Mouse (Mus musculus) hindbrain, postnatal 0 days (tissue): ENCODE results near the gene Gm4756. TPM values are rescaled to one million over a fixed set of nuclear protein-coding genes. Genes with fewer than 3 reads are reported as not detected.
A peak's percentile ranks its signal among the peaks of the same experiment; 100 is the strongest.
"Not testable (repeated sequence)": the region's sequence is repeated elsewhere in the genome, so short reads cannot be mapped to it uniquely, and the experiment has no call there.

Experiments used
- ATAC-seq: fragments of 200-750 bp; cut with Nextera tagmentation; 2 replicates; pipeline ENCODE4 v1.8.0; 2017; ENCODE audit warnings: mild to moderate bottlenecking, moderate TSS enrichment, moderate library complexity
- DNase-seq: peaks from one replicate; pipeline ENCODE4 v3.0.0-alpha.2; 2015; ENCODE audit warnings: low spot score
- H3K27ac ChIP-seq: fragments of 300-500 bp; sonication (generic); 2 replicates; pipeline ENCODE4 v1.5.1; 2014; ENCODE audit warnings: mild to moderate bottlenecking
- H3K27me3 ChIP-seq: fragments of 300-500 bp; sonication (generic); 2 replicates; pipeline ENCODE4 v1.6.1; 2014; ENCODE audit warnings: low read length, mixed read lengths; ENCODE audit not compliant: insufficient read depth
- H3K36me3 ChIP-seq: fragments of 300-500 bp; sonication (generic); 2 replicates; pipeline ENCODE4 v1.6.1; 2014; ENCODE audit warnings: low read length, mixed read lengths; ENCODE audit not compliant: insufficient read depth
- H3K4me1 ChIP-seq: fragments of 300-500 bp; sonication (generic); 2 replicates; pipeline ENCODE4 v1.6.1; 2014; ENCODE audit warnings: antibody characterized with exemption, low read length, mixed read lengths; ENCODE audit not compliant: insufficient read depth
- H3K4me2 ChIP-seq: fragments of 300-500 bp; sonication (generic); 2 replicates; pipeline ENCODE4 v1.6.1; 2014; ENCODE audit warnings: low read depth, mild to moderate bottlenecking, low read length, moderate library complexity, mixed read lengths
- H3K4me3 ChIP-seq: fragments of 300-500 bp; sonication (generic); 2 replicates; pipeline ENCODE4 v1.5.1; 2014; ENCODE audit warnings: low read length
- H3K9ac ChIP-seq: fragments of 300-500 bp; sonication (generic); replicated peaks from 2 replicates; pipeline ENCODE4 v1.6.1; 2014; ENCODE audit warnings: mild to moderate bottlenecking, low read length, moderate library complexity, mixed read lengths
- H3K9me3 ChIP-seq: fragments of 300-500 bp; sonication (generic); 2 replicates; pipeline ENCODE4 v1.6.1; 2016; ENCODE audit warnings: low read length, mixed read lengths
- CTCF ChIP-seq: IDR thresholded peaks from 2 replicates; pipeline ENCODE4 v1.5.1; 2016; ENCODE audit warnings: antibody characterized with exemption, control low read depth, low read depth
- WGBS: fragments of 180-500 bp; shearing (Covaris S2); extraction: QIAGEN DNeasy Blood & Tissue Kit; methylation state at CpG from one replicate; pipeline ENCODE4 v1.1.7; 2014; 5-methylcytosine and 5-hydroxymethylcytosine counted together
- polyA plus RNA-seq: library from polyadenylated mRNA; unstranded; fragments of >200 nt; fragmentation: Nextera tagmentation; extraction: Ambion mirVana; gene quantifications from 2 replicates; pipeline ENCODE4 v1.2.1, GENCODE M21; 2015
- total RNA-seq: library from RNA; depleted of rRNA; stranded (reverse); fragments of >200 nt; gene quantifications from 2 replicates; pipeline ENCODE4 v1.2.3, GENCODE M21; 2014; rRNA removed

The Gm4756 gene
- not detected in 2 replicates for total RNA-seq
- not detected in 2 replicates for polyA plus RNA-seq

DNA sequence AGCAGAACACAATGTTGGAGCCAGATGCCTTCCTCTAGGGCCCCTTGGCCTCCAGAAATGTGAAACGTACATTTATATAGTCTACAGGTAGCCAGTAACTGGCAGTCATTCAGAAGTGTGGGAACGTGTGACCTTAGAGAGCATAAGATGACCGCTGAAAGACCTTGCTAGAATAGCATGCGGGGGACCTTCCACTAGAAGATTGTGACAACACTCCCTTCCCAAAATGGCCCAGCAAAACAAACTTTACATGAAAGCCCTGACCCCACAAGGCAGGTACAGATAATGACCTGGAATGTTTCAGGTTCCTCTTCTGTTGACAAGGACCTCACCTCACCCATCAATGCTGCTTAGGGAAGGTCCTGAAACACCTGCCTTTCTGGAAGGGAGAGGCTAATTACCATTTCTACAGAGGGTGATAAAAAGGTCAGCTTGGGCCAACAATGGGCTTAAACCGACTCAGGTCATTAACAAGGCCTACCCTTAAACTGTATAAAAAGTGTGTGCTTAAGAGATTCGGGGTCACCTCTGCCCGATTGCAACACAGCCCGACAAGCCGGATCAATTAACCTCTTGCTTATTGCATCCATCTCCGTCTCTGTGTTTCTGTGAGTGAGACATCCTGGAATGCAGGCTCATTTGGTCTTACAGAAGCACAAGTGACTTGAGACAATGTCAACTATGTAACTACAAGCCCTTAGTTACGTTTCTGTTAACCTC is at the start of gene Gm4756:
Gene Gm4756, minus strand, starts transcription at position 51 of the 720 bp plus-strand sequence.
- no peaks in the 10 kb centered on the region for H3K27me3 ChIP-seq
- DNase-seq (no peak), ATAC-seq (no peak)
- H3K4me2 ChIP-seq, result no peak within 1 kb of the TSS
- no peaks in the 10 kb centered on the region for H3K4me1 ChIP-seq
- WGBS, result 85% methylated on average over 11 of the region's 11 CpGs
- TF ChIP-seq CTCF, result no peak
- no peak within 1 kb of the TSS for H3K4me3 ChIP-seq
- no peak within 1 kb of the TSS for H3K27ac ChIP-seq
- no peaks in the 10 kb centered on the region for H3K36me3 ChIP-seq
- no peak within 1 kb of the TSS for H3K9ac ChIP-seq
- H3K9me3 ChIP-seq, result no peaks in the 10 kb centered on the region

GRCm38 (mm10) chr12:72694901-72695463 is 45.5 kb upstream of the Gm4756 start:
- TF ChIP-seq CTCF, result peak; percentile 52
- Histone ChIP-seq H3K9me3 (no peaks in the 10 kb centered on the region), H3K4me2 (peak overlapping the region; percentile 17; the same call in 1 of the 2 replicates), H3K4me1 (no peaks in the 10 kb centered on the region), H3K27ac (no peak overlapping the region), H3K9ac (no peak overlapping the region), H3K4me3 (no peak overlapping the region), H3K36me3 (no peaks in the 10 kb centered on the region), H3K27me3 (no peaks in the 10 kb centered on the region)
- peak; percentile 38 for DNase-seq
- no peak for ATAC-seq
- 48% methylated on average over 9 of the region's 9 CpGs for WGBS

GRCm38 (mm10) chr12:72694438-72694837 is 45.0 kb upstream of the Gm4756 start:
- peak; percentile 28 for DNase-seq
- Histone ChIP-seq H3K36me3 (no peaks in the 10 kb centered on the region), H3K27me3 (no peaks in the 10 kb centered on the region), H3K4me3 (no peak overlapping the region), H3K9me3 (no peaks in the 10 kb centered on the region), H3K4me2 (peak overlapping the region; percentile 29; the same call in 1 of the 2 replicates), H3K27ac (no peak overlapping the region), H3K4me1 (no peaks in the 10 kb centered on the region), H3K9ac (no peak overlapping the region)
- ATAC-seq, result no peak
- 54% methylated on average over 12 of the region's 12 CpGs for WGBS
- no peak for TF ChIP-seq CTCF

DNA sequence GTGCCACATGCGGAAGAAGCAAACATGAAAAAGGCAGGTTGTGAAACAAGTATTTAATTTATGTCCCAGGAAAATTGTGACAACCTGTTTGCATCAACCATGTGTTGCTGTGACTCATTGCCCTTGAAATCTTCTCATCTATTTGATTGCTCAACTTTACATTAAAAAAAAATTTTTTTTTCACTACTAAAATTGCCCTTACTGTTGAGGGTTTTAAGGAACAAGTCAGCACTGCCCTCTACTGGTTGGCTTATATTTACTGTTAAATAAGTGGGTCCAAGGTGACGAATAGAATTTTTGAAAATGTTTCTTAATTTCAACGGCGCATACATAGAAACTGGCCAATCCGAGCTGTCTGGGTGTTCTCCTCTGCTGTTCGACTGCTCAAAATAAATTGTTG is 44.4 kb upstream of the Gm4756 start:
- no peak overlapping the region for H3K9ac ChIP-seq
- ATAC-seq (no peak), DNase-seq (peak; percentile 79)
- H3K9me3 ChIP-seq, result no peaks in the 10 kb centered on the region
- peak; percentile 66 for TF ChIP-seq CTCF
- peak overlapping the region; percentile 29; the same call in 1 of the 2 replicates for H3K4me2 ChIP-seq
- H3K36me3 ChIP-seq, result no peaks in the 10 kb centered on the region
- no peak overlapping the region for H3K27ac ChIP-seq
- H3K27me3 ChIP-seq, result no peaks in the 10 kb centered on the region
- H3K4me1 ChIP-seq, result no peaks in the 10 kb centered on the region
- no peak overlapping the region for H3K4me3 ChIP-seq
- 51% methylated on average over 6 of the region's 6 CpGs for WGBS

- H3K4me2 ChIP-seq, H3K9ac ChIP-seq, H3K27me3 ChIP-seq, H3K4me3 ChIP-seq, H3K9me3 ChIP-seq, H3K27ac ChIP-seq, ATAC-seq, H3K4me1 ChIP-seq, DNase-seq, H3K36me3 ChIP-seq: not testable (repeated sequence)
- 26% methylated on average over 2 of the region's 2 CpGs for WGBS
These were observed 38.8 kb upstream of the Gm4756 start for GRCm38 (mm10) chr12:72688281-72688680.

DNA sequence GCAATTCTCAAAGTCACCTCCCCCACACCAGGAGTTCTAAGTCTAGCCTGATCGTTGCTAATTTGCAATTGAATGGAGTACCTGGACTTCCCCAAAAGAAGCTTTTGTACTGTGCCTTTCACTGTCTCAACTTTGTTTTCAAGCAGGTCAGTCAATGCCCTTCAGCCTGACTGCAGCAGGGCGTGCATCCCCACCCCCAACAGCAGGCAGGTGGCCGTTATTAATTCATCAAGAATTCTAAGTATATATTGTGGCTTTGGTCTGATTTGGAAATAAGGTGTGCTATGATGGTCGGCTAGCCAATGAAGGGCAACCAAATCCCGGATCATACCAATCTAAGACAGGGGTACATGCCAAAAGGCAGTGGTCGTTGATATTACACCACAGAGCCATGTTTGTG is 38.3 kb upstream of the Gm4756 start:
- not testable (repeated sequence) for H3K36me3 ChIP-seq, H3K4me3 ChIP-seq, H3K9ac ChIP-seq, ATAC-seq, H3K4me2 ChIP-seq, H3K27me3 ChIP-seq, H3K27ac ChIP-seq, H3K9me3 ChIP-seq, H3K4me1 ChIP-seq, DNase-seq
- 11% methylated on average over 6 of the region's 6 CpGs for WGBS

- DNase-seq, H3K9ac ChIP-seq, ATAC-seq, H3K4me3 ChIP-seq, H3K4me2 ChIP-seq, H3K27ac ChIP-seq, H3K36me3 ChIP-seq, H3K27me3 ChIP-seq, H3K9me3 ChIP-seq, H3K4me1 ChIP-seq: not testable (repeated sequence)
- 84% methylated on average over 4 of the region's 4 CpGs for WGBS
These were observed 37.1 kb upstream of the Gm4756 start for GRCm38 (mm10) chr12:72686566-72686965.
